Mouse (Mus musculus): ENCODE data around the gene Myod1. TPM values are rescaled to one million over a fixed set of nuclear protein-coding genes. Genes with fewer than 3 reads are reported as not detected.
A peak's percentile ranks its signal among the peaks of the same experiment; 100 is the strongest.

Gene Myod1
- polyA plus RNA-seq, 1 experiment from 2014 or later = not detected

- Histone ChIP-seq H3K4me1 (replicated peaks; ENCODE audit: control insufficient read depth, insufficient read depth, low read length) (no peaks in the 10 kb centered on the region), H3K9me3 (ENCODE audit: control insufficient read depth) (no peaks in the 10 kb centered on the region), H3K9ac (ENCODE audit: low read depth, low read length) (no peak overlapping the region), H3K36me3 (ENCODE audit: control insufficient read depth, insufficient read depth) (no peaks in the 10 kb centered on the region), H3K27ac (ENCODE audit: low read depth, low read length) (no peak overlapping the region), H3K27me3 (replicated peaks; ENCODE audit: control insufficient read depth, insufficient read depth, low read length) (peaks cover 56% of the 10 kb centered on the region), H3K4me2 (replicated peaks; ENCODE audit: low read depth) (no peak overlapping the region), H3K4me3 (ENCODE audit: low read depth, low read length) (no peak overlapping the region)
- WGBS = 36% methylated on average over 12 of the region's 12 CpGs
- TF ChIP-seq CTCF (IDR thresholded peaks at IDR 0.05; ENCODE audit: low read depth) = no peak
- ATAC-seq = no peak
These were observed 17.6 kb downstream of the Myod1 start for GRCm38 (mm10) chr7:46393718-46394511.

GRCm38 (mm10) chr7:46394933-46395332 lies 18.7 kb downstream of the Myod1 start:
- Histone ChIP-seq H3K9me3 (ENCODE audit: control insufficient read depth) (no peaks in the 10 kb centered on the region), H3K36me3 (ENCODE audit: control insufficient read depth, insufficient read depth) (no peaks in the 10 kb centered on the region), H3K4me1 (replicated peaks; ENCODE audit: control insufficient read depth, insufficient read depth, low read length) (no peaks in the 10 kb centered on the region), H3K9ac (ENCODE audit: low read depth, low read length) (no peak overlapping the region), H3K27me3 (replicated peaks; ENCODE audit: control insufficient read depth, insufficient read depth, low read length) (peaks cover 61% of the 10 kb centered on the region), H3K4me3 (ENCODE audit: low read depth, low read length) (no peak overlapping the region), H3K27ac (ENCODE audit: low read depth, low read length) (no peak overlapping the region), H3K4me2 (replicated peaks; ENCODE audit: low read depth) (no peak overlapping the region)
- no peak for TF ChIP-seq CTCF (IDR thresholded peaks at IDR 0.05; ENCODE audit: low read depth)
- no peak for ATAC-seq
- WGBS = 51% methylated on average over 4 of the region's 4 CpGs

GRCm38 (mm10) chr7:46395571-46395970 lies 19.3 kb downstream of the Myod1 start:
- WGBS = 38% methylated on average over 6 of the region's 6 CpGs
- no peak for TF ChIP-seq CTCF (IDR thresholded peaks at IDR 0.05; ENCODE audit: low read depth)
- Histone ChIP-seq H3K4me3 (ENCODE audit: low read depth, low read length) (no peak overlapping the region), H3K9ac (ENCODE audit: low read depth, low read length) (no peak overlapping the region), H3K4me1 (replicated peaks; ENCODE audit: control insufficient read depth, insufficient read depth, low read length) (no peaks in the 10 kb centered on the region), H3K27ac (ENCODE audit: low read depth, low read length) (no peak overlapping the region), H3K36me3 (ENCODE audit: control insufficient read depth, insufficient read depth) (no peaks in the 10 kb centered on the region), H3K4me2 (replicated peaks; ENCODE audit: low read depth) (peak overlapping the region; percentile 75; the same call in 1 of the 2 replicates), H3K27me3 (replicated peaks; ENCODE audit: control insufficient read depth, insufficient read depth, low read length) (peaks cover 61% of the 10 kb centered on the region), H3K9me3 (ENCODE audit: control insufficient read depth) (no peaks in the 10 kb centered on the region)
- ATAC-seq = no peak

GRCm38 (mm10) chr7:46396231-46396927 lies 20.1 kb downstream of the Myod1 start, which contains the start of gene Kcnc1:
Gene Kcnc1, plus strand, starts transcription at chr7:46396497.
- Histone ChIP-seq H3K27me3 (replicated peaks; ENCODE audit: control insufficient read depth, insufficient read depth, low read length) (peaks cover 61% of the 10 kb centered on the region), H3K36me3 (ENCODE audit: control insufficient read depth, insufficient read depth) (no peaks in the 10 kb centered on the region)
- TF ChIP-seq CTCF (IDR thresholded peaks at IDR 0.05; ENCODE audit: low read depth) = 0 out of 2 replicates have a peak, but pooled peaks have one; percentile 2

GRCm38 (mm10) chr7:46396928-46397731 lies 20.9 kb downstream of the Myod1 start:
- Histone ChIP-seq H3K36me3 (ENCODE audit: control insufficient read depth, insufficient read depth) (no peaks in the 10 kb centered on the region), H3K27me3 (replicated peaks; ENCODE audit: control insufficient read depth, insufficient read depth, low read length) (peaks cover 61% of the 10 kb centered on the region), H3K4me3 (ENCODE audit: low read depth, low read length) (peak overlapping the region; percentile 40), H3K4me1 (replicated peaks; ENCODE audit: control insufficient read depth, insufficient read depth, low read length) (no peaks in the 10 kb centered on the region), H3K9ac (ENCODE audit: low read depth, low read length) (no peak overlapping the region), H3K9me3 (ENCODE audit: control insufficient read depth) (no peaks in the 10 kb centered on the region), H3K27ac (ENCODE audit: low read depth, low read length) (no peak overlapping the region), H3K4me2 (replicated peaks; ENCODE audit: low read depth) (peak overlapping the region; percentile 75)
- 1% methylated on average over 58 of the region's 64 CpGs for WGBS
- TF ChIP-seq CTCF (IDR thresholded peaks at IDR 0.05; ENCODE audit: low read depth) = peak; percentile 42
- ATAC-seq = no peak

More at GRCm38 (mm10) chr7:46396231-46396927, 20.1 kb downstream of the Myod1 start, which contains the start of gene Kcnc1:
- Histone ChIP-seq H3K4me1 (replicated peaks; ENCODE audit: control insufficient read depth, insufficient read depth, low read length) (no peaks in the 10 kb centered on the region), H3K9ac (ENCODE audit: low read depth, low read length) (no peak within 1 kb of the TSS), H3K4me2 (replicated peaks; ENCODE audit: low read depth) (peak within 1 kb of the TSS; percentile 75), H3K27ac (ENCODE audit: low read depth, low read length) (no peak within 1 kb of the TSS), H3K4me3 (ENCODE audit: low read depth, low read length) (peak within 1 kb of the TSS; percentile 40), H3K9me3 (ENCODE audit: control insufficient read depth) (no peaks in the 10 kb centered on the region)
- WGBS = under 1% methylated on average over 56 of the region's 93 CpGs
- peak; percentile 65 for ATAC-seq
